Mouse (Mus musculus): ENCODE measurements around the gene 2310022A10Rik. TPM values are rescaled to one million over a fixed set of nuclear protein-coding genes. Genes with fewer than 3 reads are reported as not detected.
"Not testable (repeated sequence)": the region's sequence is repeated elsewhere in the genome, so short reads cannot be mapped to it uniquely, and the experiment has no call there.

The 2310022A10Rik gene
- polyA plus RNA-seq, 1 experiment from 2014 or later = 32.7 TPM

DNA sequence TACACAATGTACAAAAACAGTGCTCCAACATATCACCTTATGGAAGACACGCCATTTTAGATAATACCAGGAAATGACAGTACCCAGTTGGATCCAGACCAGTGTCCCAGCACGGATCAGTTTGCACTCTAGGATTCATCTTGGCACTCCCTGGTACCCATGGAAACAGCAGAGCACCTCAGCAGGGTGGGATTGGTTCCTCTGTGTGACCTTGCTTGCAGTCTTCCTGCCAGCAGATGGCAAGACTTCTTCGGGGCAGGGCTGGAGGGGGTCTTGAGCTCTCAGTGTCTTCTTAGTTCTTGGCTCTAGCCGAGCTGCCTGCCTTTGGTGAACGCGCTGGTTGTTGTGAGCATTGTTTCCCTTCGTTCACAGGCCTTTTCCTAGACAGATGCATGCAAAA lies 74.7 kb downstream of the 2310022A10Rik start:
- H3K4me3 ChIP-seq (ENCODE audit: low read depth, low read length) = no peak overlapping the region
- WGBS = 84% methylated on average over 7 of the region's 7 CpGs
- H3K9me3 ChIP-seq (ENCODE audit: control insufficient read depth, low read length) = no peaks in the 10 kb centered on the region
- no peak overlapping the region for H3K4me2 ChIP-seq (ENCODE audit: low read depth, low read length)
- H3K36me3 ChIP-seq (ENCODE audit: control insufficient read depth, insufficient read depth, low read length) = peaks cover 89% of the 10 kb centered on the region
- H3K9ac ChIP-seq (ENCODE audit: low read depth, low read length) = no peak overlapping the region
- ATAC-seq (ENCODE audit: low read depth) = no peak
- DNase-seq (ENCODE audit: low spot score) = no peak
- H3K4me1 ChIP-seq (ENCODE audit: control insufficient read depth, insufficient read depth, low read length) = no peaks in the 10 kb centered on the region
- H3K27ac ChIP-seq (replicated peaks; ENCODE audit: low read depth, low read length) = no peak overlapping the region
- H3K27me3 ChIP-seq (replicated peaks; ENCODE audit: control insufficient read depth, insufficient read depth, low read length) = no peaks in the 10 kb centered on the region

DNA sequence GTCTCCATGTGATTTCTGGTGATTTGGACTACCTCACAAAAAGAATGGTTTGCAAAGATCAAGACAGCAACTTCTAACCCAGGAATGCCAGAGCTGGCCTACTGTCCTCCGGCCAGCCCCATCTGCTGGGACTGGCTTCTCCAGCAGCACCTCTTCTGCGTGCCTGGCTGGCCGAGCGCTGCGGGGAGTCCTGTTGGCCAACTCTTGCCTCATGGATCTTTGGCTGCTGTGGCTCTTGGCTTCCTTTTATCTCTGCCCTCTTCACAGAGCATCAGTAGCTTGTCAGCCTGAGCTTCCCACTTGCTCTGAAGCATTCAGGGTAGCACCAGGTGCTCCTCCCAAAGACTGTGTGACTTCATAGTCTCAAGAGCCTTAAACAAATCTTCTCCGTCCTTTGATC lies 75.2 kb downstream of the 2310022A10Rik start:
- no peaks in the 10 kb centered on the region for H3K9me3 ChIP-seq (ENCODE audit: control insufficient read depth, low read length)
- H3K27me3 ChIP-seq (replicated peaks; ENCODE audit: control insufficient read depth, insufficient read depth, low read length) = no peaks in the 10 kb centered on the region
- no peak overlapping the region for H3K27ac ChIP-seq (replicated peaks; ENCODE audit: low read depth, low read length)
- H3K4me3 ChIP-seq (ENCODE audit: low read depth, low read length) = no peak overlapping the region
- H3K4me1 ChIP-seq (ENCODE audit: control insufficient read depth, insufficient read depth, low read length) = no peaks in the 10 kb centered on the region
- no peak for ATAC-seq (ENCODE audit: low read depth)
- no peak overlapping the region for H3K4me2 ChIP-seq (ENCODE audit: low read depth, low read length)
- WGBS = 96% methylated on average over 6 of the region's 6 CpGs
- H3K9ac ChIP-seq (ENCODE audit: low read depth, low read length) = no peak overlapping the region
- H3K36me3 ChIP-seq (ENCODE audit: control insufficient read depth, insufficient read depth, low read length) = peaks cover 90% of the 10 kb centered on the region
- DNase-seq (ENCODE audit: low spot score) = no peak

DNA sequence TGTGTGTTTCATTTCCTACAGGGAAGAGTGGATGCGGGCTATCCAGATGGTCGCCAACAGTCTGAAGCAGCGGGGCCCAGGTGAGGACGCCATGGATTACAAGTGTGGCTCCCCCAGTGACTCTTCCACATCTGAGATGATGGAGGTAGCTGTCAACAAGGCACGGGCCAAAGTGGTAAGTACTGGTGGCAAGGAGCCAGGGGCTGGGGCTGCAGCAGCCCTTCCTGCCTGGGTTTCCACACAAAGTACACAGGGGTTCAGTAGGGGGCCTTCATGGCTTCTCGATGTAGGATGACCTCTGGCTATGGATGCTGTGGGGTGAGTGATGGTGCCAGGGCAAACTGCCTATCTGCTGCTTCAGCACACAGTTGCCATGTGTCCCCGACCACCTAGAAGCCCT lies 75.8 kb downstream of the 2310022A10Rik start:
- not testable (repeated sequence) for DNase-seq (ENCODE audit: low spot score); H3K27me3 ChIP-seq (replicated peaks; ENCODE audit: control insufficient read depth, insufficient read depth, low read length); H3K4me3 ChIP-seq (ENCODE audit: low read depth, low read length); ATAC-seq (ENCODE audit: low read depth); H3K9ac ChIP-seq (ENCODE audit: low read depth, low read length); H3K27ac ChIP-seq (replicated peaks; ENCODE audit: low read depth, low read length); H3K9me3 ChIP-seq (ENCODE audit: control insufficient read depth, low read length); H3K4me2 ChIP-seq (ENCODE audit: low read depth, low read length); H3K4me1 ChIP-seq (ENCODE audit: control insufficient read depth, insufficient read depth, low read length)
- 96% methylated on average over 7 of the region's 7 CpGs for WGBS
- peaks cover 90% of the 10 kb centered on the region for H3K36me3 ChIP-seq (ENCODE audit: control insufficient read depth, insufficient read depth, low read length)

DNA sequence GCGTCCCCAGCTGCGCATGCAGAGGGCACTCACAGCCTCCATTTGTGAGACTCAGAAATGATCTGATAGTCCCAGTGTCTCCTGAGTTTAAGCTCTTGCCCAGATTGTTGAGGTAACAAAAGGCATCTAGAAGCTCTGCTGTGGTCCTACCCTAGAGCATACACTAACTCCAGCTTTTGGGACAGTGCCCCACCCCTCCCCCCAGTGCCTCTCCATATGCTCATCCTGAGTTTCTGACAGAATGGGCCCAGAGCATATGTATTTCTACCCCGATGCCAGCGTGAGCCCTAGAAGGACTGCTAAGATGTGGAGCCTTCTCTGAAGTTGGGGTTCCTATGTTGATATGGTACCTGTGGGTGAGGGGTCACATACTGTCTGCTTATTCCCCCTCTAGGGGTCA lies 78.4 kb downstream of the 2310022A10Rik start:
- H3K27me3 ChIP-seq (replicated peaks; ENCODE audit: control insufficient read depth, insufficient read depth, low read length) = no peaks in the 10 kb centered on the region
- H3K9me3 ChIP-seq (ENCODE audit: control insufficient read depth, low read length) = no peaks in the 10 kb centered on the region
- DNase-seq (ENCODE audit: low spot score) (no peak), ATAC-seq (ENCODE audit: low read depth) (no peak)
- H3K27ac ChIP-seq (replicated peaks; ENCODE audit: low read depth, low read length) = no peak overlapping the region
- H3K4me2 ChIP-seq (ENCODE audit: low read depth, low read length) = no peak overlapping the region
- 92% methylated on average over 4 of the region's 4 CpGs for WGBS
- H3K36me3 ChIP-seq (ENCODE audit: control insufficient read depth, insufficient read depth, low read length) = peaks cover 87% of the 10 kb centered on the region
- H3K4me3 ChIP-seq (ENCODE audit: low read depth, low read length) = no peak overlapping the region
- H3K4me1 ChIP-seq (ENCODE audit: control insufficient read depth, insufficient read depth, low read length) = no peaks in the 10 kb centered on the region
- no peak overlapping the region for H3K9ac ChIP-seq (ENCODE audit: low read depth, low read length)

Other genes starting within 250 kb of the 2310022A10Rik start
- gene Ltbp4, start 215.5 kb upstream of the 2310022A10Rik start, polyA plus RNA-seq (2014; fragmentation: Nextera tagmentation; extraction: Ambion mirVana) = 74.2 and 74.8 TPM in 2 replicates
- 26.5 and 30.3 TPM in 2 replicates for gene Shkbp1, start 197.2 kb upstream of the 2310022A10Rik start, polyA plus RNA-seq (2014; fragmentation: Nextera tagmentation; extraction: Ambion mirVana)
- not detected in 2 replicates for gene Gm20479, start 195.8 kb upstream of the 2310022A10Rik start, polyA plus RNA-seq (2014; fragmentation: Nextera tagmentation; extraction: Ambion mirVana)
- gene Sptbn4, start 105.5 kb upstream of the 2310022A10Rik start, polyA plus RNA-seq (2014; fragmentation: Nextera tagmentation; extraction: Ambion mirVana) = 0.39 and 0.40 TPM in 2 replicates
- gene Blvrb, start 105.3 kb upstream of the 2310022A10Rik start, polyA plus RNA-seq (2014; fragmentation: Nextera tagmentation; extraction: Ambion mirVana) = 67.3 and 75.2 TPM in 2 replicates
- 31.3 and 31.9 TPM in 2 replicates for gene Sertad3, start 79.5 kb upstream of the 2310022A10Rik start, polyA plus RNA-seq (2014; fragmentation: Nextera tagmentation; extraction: Ambion mirVana)
- 32.6 and 34.7 TPM in 2 replicates for gene Sertad1, start 66.3 kb upstream of the 2310022A10Rik start, polyA plus RNA-seq (2014; fragmentation: Nextera tagmentation; extraction: Ambion mirVana)
- 2.5 and 2.9 TPM in 2 replicates for gene Prx, start 53.9 kb upstream of the 2310022A10Rik start, polyA plus RNA-seq (2014; fragmentation: Nextera tagmentation; extraction: Ambion mirVana)
- 0.54 and 0.93 TPM in 2 replicates for gene Hipk4, start 30.0 kb upstream of the 2310022A10Rik start, polyA plus RNA-seq (2014; fragmentation: Nextera tagmentation; extraction: Ambion mirVana)
- gene Pld3, start within 50 bp of the 2310022A10Rik start, polyA plus RNA-seq (2014; fragmentation: Nextera tagmentation; extraction: Ambion mirVana) = 111 TPM in 2 replicates
- gene Akt2, start 38.3 kb downstream of the 2310022A10Rik start, polyA plus RNA-seq (2014; fragmentation: Nextera tagmentation; extraction: Ambion mirVana) = 114 and 123 TPM in 2 replicates
- 3.8 and 4.6 TPM in 2 replicates for gene Ttc9b, start 100.7 kb downstream of the 2310022A10Rik start, polyA plus RNA-seq (2014; fragmentation: Nextera tagmentation; extraction: Ambion mirVana)
- 7.2 and 8.0 TPM in 2 replicates for gene Map3k10, start 121.4 kb downstream of the 2310022A10Rik start, polyA plus RNA-seq (2014; fragmentation: Nextera tagmentation; extraction: Ambion mirVana)
- 3.2 and 3.4 TPM in 2 replicates for gene Zfp607b, start 136.1 kb downstream of the 2310022A10Rik start, polyA plus RNA-seq (2014; fragmentation: Nextera tagmentation; extraction: Ambion mirVana)
- gene Zfp60, start 178.2 kb downstream of the 2310022A10Rik start, polyA plus RNA-seq (2014; fragmentation: Nextera tagmentation; extraction: Ambion mirVana) = 30.4 and 33.5 TPM in 2 replicates

Measured in embryonic facial prominence, embryonic 14.5 days (tissue).